Mouse (Mus musculus) thymus, adult 2 months (tissue): Measurements from ENCODE around the gene Fgfr2. TPM values are rescaled to one million over a fixed set of nuclear protein-coding genes. Genes with fewer than 3 reads are reported as not detected.

Experiments used
- DNase-seq: peaks from one replicate; pipeline ENCODE4 v3.0.0; 2021
- H3K27ac ChIP-seq: fragments of 200-500 bp; 2 replicates; pipeline ENCODE4 v1.5.1; 2012; ENCODE audit warnings: low read length, control low read depth; ENCODE audit not compliant: control insufficient read depth, insufficient read depth
- H3K27me3 ChIP-seq: fragments of 200-500 bp; 2 replicates; pipeline ENCODE4 v1.6.1; 2012; ENCODE audit warnings: mild to moderate bottlenecking, low read length, moderate library complexity, mixed read lengths; ENCODE audit not compliant: control insufficient read depth, insufficient read depth
- H3K36me3 ChIP-seq: fragments of 200-500 bp; 2 replicates; pipeline ENCODE4 v1.6.1; 2012; ENCODE audit warnings: mild to moderate bottlenecking, low read length, moderate library complexity; ENCODE audit not compliant: control insufficient read depth, insufficient read depth
- H3K4me1 ChIP-seq: fragments of 200-500 bp; replicated peaks from 2 replicates; pipeline ENCODE4 v1.6.1; 2012; ENCODE audit warnings: low read length; ENCODE audit not compliant: control insufficient read depth, insufficient read depth
- H3K4me3 ChIP-seq: fragments of 200-500 bp; 2 replicates; pipeline ENCODE4 v1.5.1; 2012; ENCODE audit warnings: mild to moderate bottlenecking, low read length, control low read depth, moderate library complexity; ENCODE audit not compliant: control insufficient read depth, insufficient read depth
- CTCF ChIP-seq: fragments of 200-500 bp; IDR thresholded peaks from 2 replicates; pipeline ENCODE4 v1.5.1; 2012; ENCODE audit warnings: mild to moderate bottlenecking, control low read depth, low read length, moderate library complexity, borderline replicate concordance; ENCODE audit not compliant: control insufficient read depth, poor library complexity, insufficient read depth; ENCODE audit errors: extremely low read depth
- POLR2A ChIP-seq: fragments of 200-500 bp; IDR thresholded peaks from 2 replicates; pipeline ENCODE4 v1.6.1; 2012; ENCODE audit warnings: mild to moderate bottlenecking, low read length, control low read depth, moderate library complexity; ENCODE audit not compliant: control insufficient read depth, poor library complexity, insufficient read depth; ENCODE audit errors: extremely low read depth
- WGBS: fragments of 180-500 bp; shearing (Covaris S2); methylation state at CpG from one replicate; pipeline ENCODE4 v1.1.7; 2018; 5-methylcytosine and 5-hydroxymethylcytosine counted together
- polyA plus RNA-seq: library from polyadenylated mRNA; depleted of rRNA; stranded (reverse); fragments of >200 nt; gene quantifications from 2 replicates; pipeline ENCODE4 v1.2.3, GENCODE M21; 2012

Fgfr2 gene
- polyA plus RNA-seq, 1 experiment: 12.1 TPM

DNA sequence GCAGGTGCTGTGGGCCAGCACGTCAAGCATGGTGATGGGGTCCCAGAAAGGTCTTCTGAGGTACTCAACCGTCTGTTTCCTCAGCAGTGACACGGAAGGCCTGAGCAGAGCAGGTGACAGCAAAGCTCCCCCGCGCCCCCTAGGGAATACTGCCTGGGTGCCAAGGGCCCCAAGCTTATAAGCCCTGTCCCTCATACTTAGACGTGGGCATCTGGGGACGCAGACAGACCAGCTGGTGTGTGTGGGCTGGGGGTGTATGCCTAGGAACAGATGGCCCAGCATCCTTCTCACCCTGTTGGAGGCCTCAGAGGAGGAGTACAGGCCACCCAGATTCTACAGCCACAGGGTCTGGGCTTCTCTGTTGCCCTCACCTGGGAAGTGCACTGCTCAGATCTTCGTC is 402.6 kb downstream of the Fgfr2 start:
- Histone ChIP-seq H3K36me3 (peaks cover under 1% of the 10 kb centered on the region), H3K27me3 (no peaks in the 10 kb centered on the region), H3K27ac (no peak overlapping the region), H3K4me1 (peaks cover 9% of the 10 kb centered on the region), H3K4me3 (no peak overlapping the region)
- WGBS: 96% methylated on average over 8 of the region's 8 CpGs
- TF ChIP-seq CTCF (no peak), POLR2A (no peak)
- DNase-seq: no peak

DNA sequence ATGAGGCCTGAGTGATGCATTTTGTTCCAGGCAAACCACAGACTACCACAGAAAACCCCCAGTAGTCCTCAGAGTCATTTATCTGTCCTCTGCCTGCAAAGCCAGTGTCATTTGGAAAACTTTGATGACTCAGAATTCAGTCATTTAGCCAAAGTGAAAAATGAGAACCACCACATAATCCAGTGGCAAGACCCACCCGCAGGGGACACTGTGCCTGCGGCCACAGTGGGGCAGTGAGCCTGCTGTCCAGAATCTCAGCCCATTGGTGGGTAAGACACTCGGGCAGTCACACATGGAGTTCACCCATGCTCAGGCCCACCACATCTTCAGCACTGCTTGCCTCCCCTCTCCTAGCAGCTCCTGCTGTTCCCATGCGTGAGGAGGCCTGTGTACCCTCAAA is 403.6 kb downstream of the Fgfr2 start:
- Histone ChIP-seq H3K27me3 (no peaks in the 10 kb centered on the region), H3K27ac (no peak overlapping the region), H3K4me3 (no peak overlapping the region), H3K36me3 (peaks cover 11% of the 10 kb centered on the region), H3K4me1 (peaks cover 9% of the 10 kb centered on the region)
- DNase-seq: no peak
- 95% methylated on average over 4 of the region's 4 CpGs for WGBS
- TF ChIP-seq POLR2A: no peak
- TF ChIP-seq CTCF: no peak

DNA sequence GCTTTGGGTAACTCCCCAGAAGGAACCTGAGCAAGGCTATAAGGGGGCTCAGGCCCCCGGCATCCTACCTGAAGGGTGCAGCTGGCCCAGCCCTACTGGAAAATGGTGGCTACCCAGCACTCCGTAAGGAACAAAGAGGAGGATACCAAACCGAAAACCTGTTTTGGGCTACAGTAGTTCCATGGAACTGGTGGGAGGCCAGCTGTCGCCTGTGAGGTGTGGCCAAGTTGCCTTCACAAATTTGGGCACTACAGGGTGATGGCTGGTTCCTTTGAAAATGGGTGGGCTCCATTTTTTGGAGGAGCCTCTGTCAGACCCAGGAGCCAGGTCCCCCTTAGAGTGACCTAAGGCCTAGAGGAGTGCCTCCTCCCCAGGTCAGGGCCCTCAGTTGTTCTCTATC is 407.9 kb downstream of the Fgfr2 start:
- Histone ChIP-seq H3K27ac (no peak overlapping the region), H3K4me3 (no peak overlapping the region), H3K36me3 (peaks cover 21% of the 10 kb centered on the region), H3K27me3 (no peaks in the 10 kb centered on the region), H3K4me1 (peaks cover 8% of the 10 kb centered on the region; the same call in 1 of the 2 replicates)
- DNase-seq: no peak
- TF ChIP-seq CTCF (no peak), POLR2A (no peak)
- 96% methylated on average over 4 of the region's 4 CpGs for WGBS

DNA sequence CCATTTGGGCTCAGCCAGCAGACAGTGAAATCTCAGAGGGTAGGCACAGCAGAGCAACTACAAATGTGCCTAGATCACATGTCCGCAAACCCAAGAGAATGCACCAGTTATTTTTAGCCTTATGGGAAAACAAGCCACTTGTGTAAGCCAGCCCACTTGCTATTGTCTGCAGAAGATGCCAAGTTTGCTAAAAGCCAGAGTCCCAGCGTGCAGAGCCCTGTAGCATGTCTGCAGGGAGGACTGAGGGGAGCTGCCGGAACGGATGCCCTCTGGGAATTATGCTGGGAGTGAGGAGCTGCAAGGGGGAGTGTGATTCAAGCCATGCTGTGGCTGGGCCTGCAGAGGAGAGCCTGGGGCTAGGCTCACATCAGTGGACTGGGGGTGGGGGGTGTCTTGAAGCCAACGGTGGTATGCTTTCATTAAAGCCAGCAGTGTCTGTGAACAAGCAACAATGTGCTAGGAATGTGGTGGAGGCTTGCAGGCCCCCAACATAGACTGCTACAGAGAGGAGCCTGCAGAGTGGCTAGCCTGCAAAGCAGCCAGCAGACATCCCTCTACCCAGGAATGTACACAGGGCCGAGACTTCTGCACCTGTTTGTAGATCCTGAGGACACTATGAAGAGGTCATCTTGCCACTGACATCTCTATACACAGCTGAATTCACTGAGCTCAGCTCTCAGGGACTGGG is 408.8 kb downstream of the Fgfr2 start:
- TF ChIP-seq POLR2A: no peak
- no peak for TF ChIP-seq CTCF
- no peak overlapping the region for H3K4me3 ChIP-seq
- H3K4me1 ChIP-seq: peaks cover 8% of the 10 kb centered on the region; the same call in 1 of the 2 replicates

DNA sequence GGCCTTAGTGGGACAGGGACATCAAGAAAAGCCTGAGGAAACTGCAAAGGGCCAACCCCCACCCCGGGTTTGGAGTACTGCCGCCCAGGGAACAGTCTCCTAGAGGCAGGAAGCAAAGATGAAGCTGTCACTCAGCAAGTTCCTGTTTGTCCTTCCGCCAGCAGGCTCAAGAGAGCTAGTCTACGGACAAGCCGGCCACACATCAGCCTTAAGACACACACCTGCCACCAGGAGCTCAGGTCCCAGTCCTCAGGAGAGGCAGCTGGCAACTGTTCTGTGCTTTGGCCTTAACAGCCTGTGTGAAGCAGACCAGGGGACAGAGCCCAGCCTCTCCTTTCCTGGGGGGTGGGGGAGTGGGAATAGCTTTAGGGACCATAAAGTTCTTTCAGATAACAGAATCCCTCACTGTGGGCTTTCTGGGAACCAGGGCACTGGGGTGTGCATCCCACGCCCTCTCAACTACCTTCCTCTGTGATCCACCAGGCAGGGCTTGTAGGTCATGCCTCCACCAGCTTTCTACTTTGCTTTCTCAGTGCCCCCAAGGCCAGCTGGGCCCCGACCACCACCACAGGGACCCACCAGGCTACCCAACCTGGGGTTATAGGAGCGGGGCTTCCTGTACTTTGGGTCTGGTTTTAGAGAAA is 409.5 kb downstream of the Fgfr2 start:
- WGBS: 48% methylated on average over 8 of the region's 8 CpGs
- H3K36me3 ChIP-seq: peaks cover 21% of the 10 kb centered on the region

More for the DNA sequence above, 408.8 kb downstream of the Fgfr2 start:
- no peak for DNase-seq
- Histone ChIP-seq H3K36me3 (peaks cover 21% of the 10 kb centered on the region), H3K27ac (no peak overlapping the region), H3K27me3 (no peaks in the 10 kb centered on the region)
- WGBS: 60% methylated on average over 6 of the region's 6 CpGs

DNA sequence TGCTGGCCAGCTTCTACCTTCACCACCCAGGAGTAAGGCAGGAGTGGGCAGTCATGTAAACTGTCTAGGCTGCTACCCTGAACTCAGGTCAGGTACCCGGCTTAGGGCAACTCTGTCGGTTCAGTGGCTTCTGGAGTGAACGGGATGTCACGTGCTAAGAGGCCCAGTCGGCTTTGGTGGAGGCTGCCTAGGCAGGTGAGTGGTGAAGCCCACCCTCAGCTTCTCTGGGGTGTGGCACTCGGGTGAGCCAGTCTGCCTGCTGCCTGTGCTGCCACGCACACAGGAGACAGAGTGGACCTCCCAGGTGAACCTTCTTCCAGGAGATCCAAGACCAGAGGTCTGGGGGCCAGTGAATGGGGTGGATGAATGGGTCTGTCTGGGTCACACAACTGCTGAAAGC is 410.2 kb downstream of the Fgfr2 start:
- no peak for DNase-seq
- Histone ChIP-seq H3K27me3 (no peaks in the 10 kb centered on the region), H3K4me1 (peaks cover 8% of the 10 kb centered on the region; the same call in 1 of the 2 replicates), H3K36me3 (peaks cover 21% of the 10 kb centered on the region), H3K4me3 (no peak overlapping the region), H3K27ac (no peak overlapping the region)
- 83% methylated on average over 7 of the region's 7 CpGs for WGBS
- TF ChIP-seq CTCF (no peak), POLR2A (no peak)

More for the DNA sequence above, 409.5 kb downstream of the Fgfr2 start:
- peak overlapping the region; percentile 29; the same call in 1 of the 2 replicates for H3K27ac ChIP-seq
- no peak overlapping the region for H3K4me3 ChIP-seq
- peaks cover 8% of the 10 kb centered on the region; the same call in 1 of the 2 replicates for H3K4me1 ChIP-seq
- H3K27me3 ChIP-seq: no peaks in the 10 kb centered on the region
- TF ChIP-seq POLR2A: no peak
- TF ChIP-seq CTCF: no peak
- no peak for DNase-seq
